Mouse (Mus musculus): Measurements from ENCODE around the gene Cdnf.

DNA sequence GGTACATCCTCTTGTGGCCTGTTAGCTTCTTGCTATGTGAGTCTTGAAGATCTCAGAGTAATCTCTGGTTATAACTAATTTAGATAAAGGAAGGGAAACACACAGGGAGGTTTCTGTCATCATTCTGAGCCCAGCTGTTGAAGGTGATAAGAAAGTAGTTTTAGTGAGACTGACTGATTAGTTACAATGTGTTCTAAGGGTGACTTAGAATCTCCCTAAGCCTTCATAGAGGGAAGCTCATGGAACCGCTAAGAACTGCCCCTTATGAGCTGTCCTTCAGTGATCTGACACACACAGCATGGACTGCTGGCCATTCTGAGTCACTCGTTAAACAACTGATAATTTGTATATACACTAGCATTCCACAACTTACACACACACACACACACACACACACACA is 33.2 kb downstream of the Cdnf start:
- TF ChIP-seq CTCF (IDR thresholded peaks at IDR 0.05; ENCODE audit: low read depth, low read length), result no peak
- TF ChIP-seq POLR2A (IDR thresholded peaks at IDR 0.05; ENCODE audit: insufficient read depth, low read length), result no peak
- no peak for TF ChIP-seq EP300 (IDR thresholded peaks at IDR 0.05; ENCODE audit: insufficient read depth, low read depth, low read length)
